Mouse (Mus musculus) hindbrain, embryonic 15.5 days (tissue): ENCODE measurements around the gene Ncstn. TPM values are rescaled to one million over a fixed set of nuclear protein-coding genes. Genes with fewer than 3 reads are reported as not detected.
A peak's percentile ranks its signal among the peaks of the same experiment; 100 is the strongest.

Source experiments
- ATAC-seq: fragments of 200-750 bp; cut with Nextera tagmentation; 2 replicates; pipeline ENCODE4 v1.8.0; 2017; ENCODE audit warnings: low read depth, moderate number of reproducible peaks, moderate TSS enrichment; ENCODE audit not compliant: low FRiP score
- H3K27ac ChIP-seq: fragments of 300-500 bp; sonication (generic); replicated peaks from 2 replicates; pipeline ENCODE4 v1.5.1; 2015; ENCODE audit warnings: mild to moderate bottlenecking, inconsistent platforms
- H3K27me3 ChIP-seq: fragments of 300-500 bp; sonication (generic); 2 replicates; pipeline ENCODE4 v1.6.1; 2015; ENCODE audit warnings: control low read depth, inconsistent platforms
- H3K36me3 ChIP-seq: fragments of 300-500 bp; sonication (generic); 2 replicates; pipeline ENCODE4 v1.6.1; 2015; ENCODE audit warnings: control low read depth, inconsistent platforms
- H3K4me1 ChIP-seq: fragments of 300-500 bp; sonication (generic); replicated peaks from 2 replicates; pipeline ENCODE4 v1.6.1; 2015; ENCODE audit warnings: control low read depth, inconsistent platforms
- H3K4me2 ChIP-seq: fragments of 300-500 bp; sonication (generic); 2 replicates; pipeline ENCODE4 v1.6.1; 2015; ENCODE audit warnings: moderate library complexity, mild to moderate bottlenecking, inconsistent platforms
- H3K4me3 ChIP-seq: fragments of 300-500 bp; sonication (generic); 2 replicates; pipeline ENCODE4 v1.5.1; 2015; ENCODE audit warnings: mild to moderate bottlenecking, inconsistent platforms
- H3K9ac ChIP-seq: fragments of 300-500 bp; sonication (generic); 2 replicates; pipeline ENCODE4 v1.6.1; 2015; ENCODE audit warnings: inconsistent platforms
- H3K9me3 ChIP-seq: fragments of 300-500 bp; sonication (generic); 2 replicates; pipeline ENCODE4 v1.6.1; 2016; ENCODE audit warnings: control low read depth, inconsistent platforms
- WGBS: fragments of 180-500 bp; shearing (Covaris S2); methylation state at CpG from one replicate; pipeline ENCODE4 v1.1.7; 2015; 5-methylcytosine and 5-hydroxymethylcytosine counted together
- polyA plus RNA-seq: library from polyadenylated mRNA; unstranded; fragments of >200 nt; fragmentation: Nextera tagmentation; extraction: Ambion mirVana; gene quantifications from 2 replicates; pipeline ENCODE4 v1.2.1, GENCODE M21; 2015

Ncstn gene
- 109 and 114 TPM in 2 replicates for polyA plus RNA-seq

- no peaks in the 10 kb centered on the region for H3K9me3 ChIP-seq
- under 1% methylated on average over 40 of the region's 40 CpGs for WGBS
- ATAC-seq, result peak; percentile 98
Measured at GRCm38 (mm10) chr1:172082101-172082898, at the start of gene Ncstn, which contains the start of gene Copa. TSS of gene Ncstn (minus strand) at chr1:172082795. TSS of gene Copa (plus strand) at chr1:172082529.

GRCm38 (mm10) chr1:172132319-172132718 lies 49.7 kb upstream of the Ncstn start:
- Histone ChIP-seq H3K4me1 (peaks cover 10% of the 10 kb centered on the region), H3K9ac (no peak overlapping the region), H3K4me3 (no peak overlapping the region), H3K27ac (no peak overlapping the region), H3K9me3 (no peaks in the 10 kb centered on the region), H3K4me2 (no peak overlapping the region), H3K27me3 (no peaks in the 10 kb centered on the region), H3K36me3 (peaks cover 59% of the 10 kb centered on the region)
- no peak for ATAC-seq
- 87% methylated on average over 7 of the region's 7 CpGs for WGBS

More at GRCm38 (mm10) chr1:172082101-172082898, at the start of gene Ncstn, which contains the start of gene Copa:
- Histone ChIP-seq H3K9ac (peak within 1 kb of the TSS; percentile 79), H3K4me1 (peaks cover 28% of the 10 kb centered on the region), H3K36me3 (peaks cover 25% of the 10 kb centered on the region), H3K27me3 (no peaks in the 10 kb centered on the region), H3K27ac (peak within 1 kb of the TSS; percentile 91), H3K4me2 (peak within 1 kb of the TSS; percentile 64), H3K4me3 (peak within 1 kb of the TSS; percentile 77)

GRCm38 (mm10) chr1:172129780-172130179 lies 47.2 kb upstream of the Ncstn start:
- Histone ChIP-seq H3K4me2 (no peak overlapping the region), H3K4me1 (peaks cover 17% of the 10 kb centered on the region), H3K27me3 (no peaks in the 10 kb centered on the region), H3K9me3 (no peaks in the 10 kb centered on the region), H3K4me3 (no peak overlapping the region), H3K36me3 (peaks cover 49% of the 10 kb centered on the region), H3K27ac (no peak overlapping the region), H3K9ac (no peak overlapping the region)
- WGBS, result 98% methylated on average over 5 of the region's 5 CpGs
- no peak for ATAC-seq

GRCm38 (mm10) chr1:172129108-172129507 lies 46.5 kb upstream of the Ncstn start:
- Histone ChIP-seq H3K36me3 (peaks cover 43% of the 10 kb centered on the region), H3K27me3 (no peaks in the 10 kb centered on the region)
- 61% methylated on average over 2 of the region's 2 CpGs for WGBS

GRCm38 (mm10) chr1:172128563-172128962 lies 46.0 kb upstream of the Ncstn start:
- ATAC-seq, result no peak
- H3K4me2 ChIP-seq, result no peak overlapping the region
- no peaks in the 10 kb centered on the region for H3K27me3 ChIP-seq
- H3K4me1 ChIP-seq, result peaks cover 17% of the 10 kb centered on the region
- H3K27ac ChIP-seq, result no peak overlapping the region
- no peaks in the 10 kb centered on the region for H3K9me3 ChIP-seq
- WGBS, result 95% methylated on average over 15 of the region's 15 CpGs
- H3K9ac ChIP-seq, result no peak overlapping the region
- peaks cover 41% of the 10 kb centered on the region for H3K36me3 ChIP-seq
- no peak overlapping the region for H3K4me3 ChIP-seq

More at GRCm38 (mm10) chr1:172129108-172129507, 46.5 kb upstream of the Ncstn start:
- no peak for ATAC-seq
- no peaks in the 10 kb centered on the region for H3K9me3 ChIP-seq
- H3K4me1 ChIP-seq, result peaks cover 17% of the 10 kb centered on the region
- H3K4me2 ChIP-seq, result no peak overlapping the region
- H3K27ac ChIP-seq, result no peak overlapping the region
- H3K4me3 ChIP-seq, result no peak overlapping the region
- no peak overlapping the region for H3K9ac ChIP-seq

- peak overlapping the region; percentile 79 for H3K4me3 ChIP-seq
- peaks cover 17% of the 10 kb centered on the region for H3K4me1 ChIP-seq
- no peaks in the 10 kb centered on the region for H3K27me3 ChIP-seq
- no peak overlapping the region for H3K27ac ChIP-seq
- no peak for ATAC-seq
- peak overlapping the region; percentile 84 for H3K4me2 ChIP-seq
- WGBS, result 52% methylated on average over 5 of the region's 5 CpGs
- peak overlapping the region; percentile 80 for H3K9ac ChIP-seq
- no peaks in the 10 kb centered on the region for H3K9me3 ChIP-seq
- peaks cover 43% of the 10 kb centered on the region for H3K36me3 ChIP-seq
Measured at GRCm38 (mm10) chr1:172127487-172127886, 44.9 kb upstream of the Ncstn start.

- peaks cover 43% of the 10 kb centered on the region for H3K36me3 ChIP-seq
- H3K9ac ChIP-seq, result peak within 1 kb of the TSS; percentile 80
- H3K4me2 ChIP-seq, result peak within 1 kb of the TSS; percentile 84
- peak; percentile 97 for ATAC-seq
- peak within 1 kb of the TSS; percentile 79 for H3K4me3 ChIP-seq
- H3K27ac ChIP-seq, result peak within 1 kb of the TSS; percentile 77
- under 1% methylated on average over 42 of the region's 42 CpGs for WGBS
- H3K27me3 ChIP-seq, result no peaks in the 10 kb centered on the region
- no peaks in the 10 kb centered on the region for H3K9me3 ChIP-seq
- H3K4me1 ChIP-seq, result peaks cover 17% of the 10 kb centered on the region
Measured at GRCm38 (mm10) chr1:172126376-172127347, 44.1 kb upstream of the Ncstn start, which contains the start of gene Pex19. TSS of gene Pex19 (plus strand) at chr1:172126755.

- peaks cover 17% of the 10 kb centered on the region for H3K4me1 ChIP-seq
- no peak overlapping the region for H3K4me3 ChIP-seq
- H3K36me3 ChIP-seq, result peaks cover 43% of the 10 kb centered on the region
- H3K9me3 ChIP-seq, result no peaks in the 10 kb centered on the region
- no peak overlapping the region for H3K27ac ChIP-seq
- WGBS, result 86% methylated on average over 6 of the region's 6 CpGs
- no peak for ATAC-seq
- no peaks in the 10 kb centered on the region for H3K27me3 ChIP-seq
- no peak overlapping the region for H3K4me2 ChIP-seq
- no peak overlapping the region for H3K9ac ChIP-seq
Measured at GRCm38 (mm10) chr1:172124572-172124971, 42.0 kb upstream of the Ncstn start.

GRCm38 (mm10) chr1:172122671-172123070 lies 40.1 kb upstream of the Ncstn start:
- Histone ChIP-seq H3K4me3 (no peak overlapping the region), H3K4me1 (peaks cover 11% of the 10 kb centered on the region), H3K27ac (no peak overlapping the region), H3K9me3 (no peaks in the 10 kb centered on the region), H3K36me3 (peaks cover 61% of the 10 kb centered on the region), H3K9ac (no peak overlapping the region), H3K27me3 (no peaks in the 10 kb centered on the region), H3K4me2 (no peak overlapping the region)
- ATAC-seq, result no peak
- 85% methylated on average over 2 of the region's 2 CpGs for WGBS

- no peaks in the 10 kb centered on the region for H3K4me1 ChIP-seq
- no peak overlapping the region for H3K4me2 ChIP-seq
- H3K27me3 ChIP-seq, result no peaks in the 10 kb centered on the region
- 53% methylated on average over 3 of the region's 3 CpGs for WGBS
- no peak overlapping the region for H3K4me3 ChIP-seq
- H3K9me3 ChIP-seq, result no peaks in the 10 kb centered on the region
- no peak overlapping the region for H3K27ac ChIP-seq
- no peak for ATAC-seq
- no peak overlapping the region for H3K9ac ChIP-seq
- H3K36me3 ChIP-seq, result peaks cover 91% of the 10 kb centered on the region
Measured at GRCm38 (mm10) chr1:172119720-172120119, 37.1 kb upstream of the Ncstn start.

GRCm38 (mm10) chr1:172119100-172119499 lies 36.5 kb upstream of the Ncstn start:
- Histone ChIP-seq H3K27ac (no peak overlapping the region), H3K4me2 (no peak overlapping the region), H3K4me3 (no peak overlapping the region), H3K9me3 (no peaks in the 10 kb centered on the region), H3K4me1 (no peaks in the 10 kb centered on the region), H3K9ac (no peak overlapping the region), H3K27me3 (no peaks in the 10 kb centered on the region), H3K36me3 (peaks cover 97% of the 10 kb centered on the region)
- WGBS, result 91% methylated on average over 6 of the region's 6 CpGs
- ATAC-seq, result no peak
